Mouse (Mus musculus) kidney, adult 2 months (tissue): ENCODE data around the gene Sacm1l.

ENCODE experiments used
- CTCF ChIP-seq: fragments of 200-500 bp; conservative IDR thresholded peaks from 2 replicates; pipeline ENCODE4 v1.5.1; 2011; ENCODE audit warnings: low read depth, mild to moderate bottlenecking, control low read depth, low read length, moderate library complexity, mixed read lengths; ENCODE audit not compliant: insufficient read depth, insufficient read length
- POLR2A ChIP-seq: fragments of 200-500 bp; IDR thresholded peaks from one replicate; pipeline ENCODE4 v1.6.1; 2011; ENCODE audit warnings: low read depth, low read length, control low read depth

DNA sequence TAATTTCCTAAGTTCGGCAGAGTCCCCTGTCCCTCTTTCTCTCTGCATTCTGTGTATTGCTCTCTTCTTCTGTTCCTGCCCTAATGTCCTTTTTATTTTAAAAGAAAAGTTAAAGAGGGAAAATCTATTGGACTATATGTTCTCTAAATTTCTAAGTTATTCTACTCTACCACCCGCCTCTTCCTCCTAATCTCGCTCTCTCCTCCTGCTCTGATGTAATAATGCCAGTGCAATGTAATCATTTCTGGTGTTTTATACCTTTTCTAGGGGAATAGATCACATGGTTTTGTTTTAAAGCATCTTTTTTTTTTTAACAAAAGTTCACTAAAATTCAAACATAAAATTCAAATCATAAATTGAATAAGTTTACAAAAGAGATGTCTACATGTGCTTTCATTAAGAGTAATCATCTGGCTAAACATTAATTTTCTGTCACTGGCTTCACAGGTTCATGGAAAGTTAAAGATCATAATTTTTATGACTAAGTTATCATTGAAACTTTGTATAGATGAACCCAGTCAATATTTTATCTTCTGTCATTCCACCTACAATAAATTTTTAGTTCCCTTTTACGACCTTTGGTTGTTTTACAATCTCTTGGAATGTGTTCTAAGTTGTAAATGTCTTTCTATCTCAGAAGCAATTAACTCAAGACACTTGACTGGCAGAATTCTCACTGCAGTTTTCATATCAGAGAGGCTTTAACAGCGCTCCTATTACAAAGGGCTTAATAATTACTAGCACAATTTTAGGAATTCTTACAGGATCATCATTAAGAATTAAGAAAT lies 90.9 kb downstream of the Sacm1l start:
- no peak for TF ChIP-seq CTCF
- TF ChIP-seq POLR2A, result no peak
